Mouse (Mus musculus): ENCODE data around the gene Lrba. TPM values are rescaled to one million over a fixed set of nuclear protein-coding genes. Genes with fewer than 3 reads are reported as not detected.

The Lrba gene
- total and polyA plus RNA-seq, 3 experiments = 9.7 to 24.3 (median 22.5) TPM

DNA sequence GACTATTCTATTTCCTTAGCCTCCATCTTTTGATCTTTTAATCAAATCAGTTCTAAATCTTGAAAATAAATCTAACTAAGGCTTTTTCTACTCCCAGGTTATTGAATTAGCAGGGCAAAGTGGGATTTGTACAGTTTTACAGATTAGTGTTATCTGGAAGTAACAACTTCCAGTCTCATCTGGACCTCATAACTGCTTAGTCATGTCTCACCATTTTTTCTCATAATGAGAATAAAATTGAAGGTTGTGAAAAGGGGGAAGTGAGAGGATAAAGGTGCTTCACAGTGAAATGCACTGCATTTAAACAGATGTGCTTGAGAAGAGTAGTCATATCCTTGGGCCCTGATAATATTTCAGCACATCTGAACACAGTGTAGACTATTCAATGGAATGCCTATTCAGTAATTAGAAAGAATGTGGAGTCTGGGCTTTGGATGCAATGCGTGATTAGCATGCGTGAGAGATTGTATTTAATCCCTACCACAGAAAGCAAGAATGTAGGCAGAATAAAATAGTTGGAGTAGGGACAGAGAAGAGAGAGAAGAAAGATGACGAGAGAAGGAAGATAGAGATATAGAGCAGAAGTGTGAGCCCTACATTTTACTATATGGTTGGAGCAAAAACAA is 298.5 kb downstream of the Lrba start:
- Histone ChIP-seq H3K36me3 (ENCODE audit: control insufficient read depth, insufficient read depth, low read length) (no peaks in the 10 kb centered on the region), H3K79me2 (replicated peaks; ENCODE audit: control insufficient read depth, insufficient read depth, low read length) (no peaks in the 10 kb centered on the region), H3K9ac (ENCODE audit: low read depth, low read length) (no peak overlapping the region), H3K4me1 (ENCODE audit: control insufficient read depth, insufficient read depth, low read length) (no peaks in the 10 kb centered on the region), H3K27ac (no peak overlapping the region), H3K4me3 (no peak overlapping the region), H3K27me3 (ENCODE audit: control insufficient read depth, insufficient read depth, low read length) (no peaks in the 10 kb centered on the region)
- intact Hi-C loops (cut with DNase I) = no loop called here
- no peak for TF ChIP-seq POLR2A (IDR thresholded peaks at IDR 0.05; ENCODE audit: insufficient read depth, low read depth, low read length)
- TF ChIP-seq EP300 (IDR thresholded peaks at IDR 0.05; ENCODE audit: insufficient read depth, low read depth, low read length) = no peak
- TF ChIP-seq CTCF (IDR thresholded peaks at IDR 0.05) = no peak
- WGBS = 73% methylated on average over 3 of the region's 3 CpGs
- DNase-seq = no peak

DNA sequence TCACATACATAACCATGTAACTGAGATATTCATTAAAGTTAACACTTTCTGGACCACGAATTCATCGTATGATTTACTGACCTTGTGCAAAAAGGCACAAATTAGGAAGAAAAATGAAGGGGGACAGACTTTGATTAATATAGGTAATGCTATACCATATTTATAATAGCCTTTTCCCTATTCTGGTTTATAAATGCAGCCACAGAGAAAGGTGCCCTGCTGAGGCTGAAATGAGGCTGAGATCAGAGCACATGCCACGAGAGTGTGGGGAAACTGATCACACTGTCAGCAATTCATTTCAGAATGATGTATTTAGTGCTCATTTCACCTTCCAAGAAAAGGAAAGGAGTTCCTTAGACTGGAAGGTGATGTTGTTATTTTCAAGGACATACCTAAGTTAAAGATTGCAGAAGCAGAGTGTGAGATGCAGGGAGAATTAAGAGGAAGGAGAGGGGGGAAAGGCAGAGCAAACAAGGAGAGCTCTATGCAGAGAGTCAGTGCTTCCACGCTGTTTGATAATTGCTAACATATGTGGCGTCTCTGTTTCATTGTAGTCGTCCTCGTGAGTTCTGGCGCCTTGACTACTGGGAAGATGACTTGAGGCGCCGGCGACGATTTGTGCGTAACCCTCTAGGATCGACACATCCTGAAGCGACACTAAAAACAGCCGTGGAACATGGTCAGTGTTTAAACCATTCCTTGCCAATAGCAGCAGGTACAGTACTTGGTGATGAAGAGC is 307.2 kb downstream of the Lrba start:
- no peaks in the 10 kb centered on the region for H3K27me3 ChIP-seq (ENCODE audit: control insufficient read depth, insufficient read depth, low read length)
- TF ChIP-seq EP300 (IDR thresholded peaks at IDR 0.05; ENCODE audit: insufficient read depth, low read depth, low read length) = no peak
- TF ChIP-seq POLR2A (IDR thresholded peaks at IDR 0.05; ENCODE audit: insufficient read depth, low read depth, low read length) = no peak
- no peak for TF ChIP-seq CTCF (IDR thresholded peaks at IDR 0.05)
- H3K4me1 ChIP-seq (ENCODE audit: control insufficient read depth, insufficient read depth, low read length) = no peaks in the 10 kb centered on the region
- DNase-seq = no peak
- intact Hi-C loops (cut with DNase I) = no loop called here
- no peaks in the 10 kb centered on the region for H3K36me3 ChIP-seq (ENCODE audit: control insufficient read depth, insufficient read depth, low read length)
- H3K27ac ChIP-seq = no peak overlapping the region
- no peaks in the 10 kb centered on the region for H3K79me2 ChIP-seq (replicated peaks; ENCODE audit: control insufficient read depth, insufficient read depth, low read length)
- no peak overlapping the region for H3K4me3 ChIP-seq
- WGBS = 74% methylated on average over 16 of the region's 16 CpGs
- no peak overlapping the region for H3K9ac ChIP-seq (ENCODE audit: low read depth, low read length)

DNA sequence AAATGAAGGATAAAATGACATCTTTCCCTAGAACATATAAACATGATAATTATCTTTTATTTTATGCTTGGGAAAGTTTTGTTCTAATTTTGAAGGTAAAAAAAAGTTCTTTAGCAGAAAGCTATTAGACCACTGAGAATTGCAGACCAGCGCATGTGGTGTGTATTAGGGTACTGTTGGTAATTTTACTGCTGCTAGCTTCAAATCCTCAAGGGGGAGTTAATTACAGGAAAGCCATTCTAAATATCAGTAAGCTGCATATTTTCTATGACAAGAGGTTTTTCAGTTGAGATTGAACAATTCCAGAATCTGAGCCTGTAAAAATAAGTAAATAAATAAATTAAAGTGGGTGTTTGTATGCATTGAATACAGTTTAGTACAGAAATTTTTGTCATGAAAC is 312.3 kb downstream of the Lrba start:
- intact Hi-C loops (cut with DNase I) = no loop called here
- TF ChIP-seq POLR2A (IDR thresholded peaks at IDR 0.05; ENCODE audit: insufficient read depth, low read depth, low read length) = no peak
- TF ChIP-seq EP300 (IDR thresholded peaks at IDR 0.05; ENCODE audit: insufficient read depth, low read depth, low read length) = no peak
- TF ChIP-seq CTCF (IDR thresholded peaks at IDR 0.05) = no peak
- Histone ChIP-seq H3K27me3 (ENCODE audit: control insufficient read depth, insufficient read depth, low read length) (no peaks in the 10 kb centered on the region), H3K9ac (ENCODE audit: low read depth, low read length) (no peak overlapping the region), H3K4me3 (no peak overlapping the region), H3K4me1 (ENCODE audit: control insufficient read depth, insufficient read depth, low read length) (no peaks in the 10 kb centered on the region), H3K36me3 (ENCODE audit: control insufficient read depth, insufficient read depth, low read length) (no peaks in the 10 kb centered on the region), H3K27ac (no peak overlapping the region), H3K79me2 (replicated peaks; ENCODE audit: control insufficient read depth, insufficient read depth, low read length) (no peaks in the 10 kb centered on the region)
- 100% methylated on average over 1 of the region's 1 CpGs for WGBS
- DNase-seq = no peak

DNA sequence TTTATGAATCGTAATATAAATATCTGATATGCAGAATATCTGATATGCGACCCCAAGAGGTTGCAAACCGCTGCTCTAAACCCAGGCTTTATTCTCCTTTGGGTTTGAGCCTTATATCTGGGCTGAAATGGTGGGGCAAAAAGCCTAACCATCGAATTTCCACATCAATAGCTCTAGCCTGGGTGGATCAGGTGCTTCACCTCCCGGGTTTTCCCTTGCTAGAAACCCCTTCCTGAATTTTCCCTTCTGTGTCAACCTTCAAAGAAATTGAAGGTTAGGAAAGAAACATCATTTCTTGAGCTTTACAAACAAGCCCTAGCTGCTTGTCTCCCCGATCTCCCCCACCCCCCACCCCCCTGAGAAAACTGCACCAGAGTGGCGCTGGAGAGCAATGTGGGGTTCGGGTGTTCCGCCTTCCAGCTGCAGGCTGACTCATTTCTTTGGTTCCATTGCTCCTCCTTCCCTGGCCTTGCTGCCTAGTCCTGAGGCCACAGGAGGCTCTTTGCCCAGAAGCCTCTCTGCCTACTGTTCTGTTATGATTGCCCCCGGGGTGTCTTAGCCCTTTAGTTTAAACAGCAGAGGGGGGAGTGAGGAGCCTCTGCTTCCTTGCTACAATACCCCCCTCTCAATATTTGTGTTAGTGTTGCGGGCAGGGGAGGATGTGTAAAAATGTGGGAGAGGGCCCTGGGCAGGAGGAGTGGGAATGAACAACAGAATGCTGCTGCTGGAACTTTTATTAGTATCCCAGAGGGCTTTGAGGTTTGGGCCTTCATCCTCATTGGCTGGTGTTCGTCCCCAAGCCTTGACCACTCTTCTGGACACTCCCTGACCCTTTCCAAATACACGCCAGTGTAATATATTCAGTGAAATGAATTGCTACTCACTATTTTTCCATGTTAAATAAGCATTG is 314.4 kb downstream of the Lrba start:
- TF ChIP-seq CTCF (IDR thresholded peaks at IDR 0.05) = no peak
- no peak for TF ChIP-seq POLR2A (IDR thresholded peaks at IDR 0.05; ENCODE audit: insufficient read depth, low read depth, low read length)
- TF ChIP-seq EP300 (IDR thresholded peaks at IDR 0.05; ENCODE audit: insufficient read depth, low read depth, low read length) = no peak
- intact Hi-C loops (cut with DNase I) = no loop called here
- H3K79me2 ChIP-seq (replicated peaks; ENCODE audit: control insufficient read depth, insufficient read depth, low read length) = no peaks in the 10 kb centered on the region

DNA sequence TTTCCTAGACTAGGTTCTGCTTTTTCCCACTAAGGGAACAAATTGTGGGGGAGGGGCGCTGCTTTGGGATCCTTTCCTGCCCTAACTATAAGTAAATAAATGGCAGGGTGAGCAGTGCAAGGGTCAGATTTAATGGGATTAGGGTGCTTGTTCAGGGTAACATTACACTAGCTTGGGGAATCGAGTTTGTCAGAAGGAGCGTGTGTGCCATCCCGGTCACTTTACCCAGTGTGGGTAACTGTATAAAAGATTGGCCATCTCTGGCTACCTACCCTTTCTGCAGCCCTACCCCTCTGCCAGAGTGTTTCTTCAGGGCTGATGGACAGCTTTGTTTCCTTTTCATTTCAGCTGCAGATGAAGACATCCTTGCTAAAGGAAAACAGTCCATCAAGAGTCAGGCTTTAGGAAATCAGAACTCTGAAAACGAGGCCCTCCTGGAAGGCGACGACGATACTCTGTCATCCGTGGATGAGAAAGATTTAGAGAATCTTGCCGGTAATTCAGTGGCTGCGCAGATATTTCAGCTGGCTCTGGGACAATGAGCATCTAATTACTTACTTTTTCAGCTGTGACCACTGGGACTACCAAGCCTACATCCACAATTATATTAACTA is 315.2 kb downstream of the Lrba start:
- no peaks in the 10 kb centered on the region for H3K36me3 ChIP-seq (ENCODE audit: control insufficient read depth, insufficient read depth, low read length)
- no peak overlapping the region for H3K27ac ChIP-seq
- TF ChIP-seq CTCF (IDR thresholded peaks at IDR 0.05) (no peak), EP300 (IDR thresholded peaks at IDR 0.05; ENCODE audit: insufficient read depth, low read depth, low read length) (no peak), POLR2A (IDR thresholded peaks at IDR 0.05; ENCODE audit: insufficient read depth, low read depth, low read length) (no peak)
- intact Hi-C loops (cut with DNase I) = loop anchor here (10.0 kb wide), 1 partner anchor 245 kb away; no protein-coding TSS in a partner anchor
- no peaks in the 10 kb centered on the region for H3K4me1 ChIP-seq (ENCODE audit: control insufficient read depth, insufficient read depth, low read length)
- 78% methylated on average over 11 of the region's 11 CpGs for WGBS
- H3K79me2 ChIP-seq (replicated peaks; ENCODE audit: control insufficient read depth, insufficient read depth, low read length) = no peaks in the 10 kb centered on the region
- H3K27me3 ChIP-seq (ENCODE audit: control insufficient read depth, insufficient read depth, low read length) = no peaks in the 10 kb centered on the region
- H3K9ac ChIP-seq (ENCODE audit: low read depth, low read length) = no peak overlapping the region
- DNase-seq = no peak
- no peak overlapping the region for H3K4me3 ChIP-seq

More for the DNA sequence above, 314.4 kb downstream of the Lrba start:
- H3K9ac ChIP-seq (ENCODE audit: low read depth, low read length) = no peak overlapping the region
- no peak for DNase-seq
- H3K4me1 ChIP-seq (ENCODE audit: control insufficient read depth, insufficient read depth, low read length) = no peaks in the 10 kb centered on the region
- H3K27me3 ChIP-seq (ENCODE audit: control insufficient read depth, insufficient read depth, low read length) = no peaks in the 10 kb centered on the region
- no peak overlapping the region for H3K4me3 ChIP-seq
- H3K36me3 ChIP-seq (ENCODE audit: control insufficient read depth, insufficient read depth, low read length) = no peaks in the 10 kb centered on the region
- 52% methylated on average over 13 of the region's 13 CpGs for WGBS
- H3K27ac ChIP-seq = no peak overlapping the region
